Mouse (Mus musculus) central nervous system, embryonic 14 days (tissue): ENCODE results near the gene Lama1. TPM values are rescaled to one million over a fixed set of nuclear protein-coding genes. Genes with fewer than 3 reads are reported as not detected.

Experiments
- polyA plus RNA-seq: library from polyadenylated mRNA; depleted of rRNA; stranded (reverse); fragments of >200 nt; gene quantifications from 2 replicates; pipeline ENCODE4 v1.2.3, GENCODE M21; 2012; rRNA removed

Gene Lama1
- 7.3 and 8.5 TPM in 2 replicates for polyA plus RNA-seq

DNA sequence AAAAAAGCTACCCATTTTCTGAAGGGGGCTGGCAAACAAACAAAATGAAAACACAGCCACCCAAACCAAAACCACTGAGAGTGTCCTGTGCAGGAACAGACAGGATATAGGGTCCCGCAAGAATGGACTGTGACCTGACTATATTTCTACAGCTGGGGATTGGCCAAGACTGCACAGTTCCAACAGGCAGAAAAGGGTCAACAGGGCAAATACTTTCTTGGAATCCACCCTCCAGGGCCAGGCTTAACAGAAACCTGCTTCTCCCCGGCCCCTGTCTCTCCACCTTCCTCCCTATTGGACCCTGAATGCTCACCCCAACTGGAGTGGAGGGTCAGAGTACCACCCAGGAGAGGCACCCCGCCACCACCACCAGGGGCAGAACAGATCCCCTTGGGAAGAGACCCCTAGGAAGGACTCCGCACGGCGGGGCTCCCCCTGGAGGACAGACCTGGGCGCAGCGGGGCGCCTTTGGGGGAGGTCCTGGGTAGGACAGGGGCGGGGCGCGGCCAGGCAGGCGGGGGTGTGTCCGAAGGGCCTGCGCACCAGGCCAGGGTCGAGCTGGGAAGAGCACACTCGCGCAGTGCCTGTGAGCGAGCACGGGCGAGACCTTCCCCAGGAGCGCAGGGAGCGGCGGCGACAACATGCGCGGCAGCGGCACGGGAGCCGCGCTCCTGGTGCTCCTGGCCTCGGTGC lies at the start of gene Lama1:
Lama1 (plus strand) TSS at position 566 of the 693 bp plus-strand sequence.

Other genes starting within 250 kb of the Lama1 start
- 0.19 TPM in 1 of 2 replicates, not detected in the other for gene Lrrc30, start 64.5 kb upstream of the Lama1 start, polyA plus RNA-seq